Mouse (Mus musculus) hindbrain, embryonic 14.5 days (tissue): ENCODE results near the gene Prkag3. TPM values are rescaled to one million over a fixed set of nuclear protein-coding genes. Genes with fewer than 3 reads are reported as not detected.

Experiments used
- ATAC-seq: fragments of 200-750 bp; cut with Nextera tagmentation; 2 replicates; pipeline ENCODE4 v1.8.0; 2017; ENCODE audit warnings: moderate number of reproducible peaks, mild to moderate bottlenecking, moderate TSS enrichment, moderate library complexity; ENCODE audit not compliant: low FRiP score
- DNase-seq: peaks from one replicate; pipeline ENCODE4 v3.0.0-alpha.2; 2015; ENCODE audit warnings: low spot score
- H3K27ac ChIP-seq: fragments of 300-500 bp; sonication (generic); 2 replicates; pipeline ENCODE4 v1.5.1; 2014; ENCODE audit warnings: mild to moderate bottlenecking, moderate library complexity
- H3K27me3 ChIP-seq: fragments of 300-500 bp; sonication (generic); 2 replicates; pipeline ENCODE4 v1.6.1; 2014; ENCODE audit warnings: mild to moderate bottlenecking, low read length, mixed read lengths; ENCODE audit not compliant: control insufficient read depth, insufficient read depth
- H3K36me3 ChIP-seq: fragments of 300-500 bp; sonication (generic); replicated peaks from 2 replicates; pipeline ENCODE4 v1.6.1; 2014; ENCODE audit not compliant: control insufficient read depth, insufficient read depth
- H3K4me1 ChIP-seq: fragments of 300-500 bp; sonication (generic); replicated peaks from 2 replicates; pipeline ENCODE4 v1.6.1; 2014; ENCODE audit warnings: antibody characterized with exemption, low read length, mixed read lengths; ENCODE audit not compliant: control insufficient read depth, insufficient read depth
- H3K4me2 ChIP-seq: fragments of 300-500 bp; sonication (generic); replicated peaks from 2 replicates; pipeline ENCODE4 v1.6.1; 2014; ENCODE audit warnings: mild to moderate bottlenecking, moderate library complexity
- H3K4me3 ChIP-seq: fragments of 300-500 bp; sonication (generic); replicated peaks from 2 replicates; pipeline ENCODE4 v1.5.1; 2014; ENCODE audit warnings: mild to moderate bottlenecking, low read length
- H3K9ac ChIP-seq: fragments of 300-500 bp; sonication (generic); 2 replicates; pipeline ENCODE4 v1.6.1; 2014
- H3K9me3 ChIP-seq: fragments of 300-500 bp; sonication (generic); 2 replicates; pipeline ENCODE4 v1.6.1; 2016; ENCODE audit warnings: low read length; ENCODE audit not compliant: control insufficient read depth
- WGBS: fragments of 180-500 bp; shearing (Covaris S2); extraction: QIAGEN DNeasy Blood & Tissue Kit; methylation state at CpG from one replicate; pipeline ENCODE4 v1.1.7; 2014; 5-methylcytosine and 5-hydroxymethylcytosine counted together
- polyA plus RNA-seq: library from polyadenylated mRNA; unstranded; fragments of >200 nt; fragmentation: Nextera tagmentation; extraction: Ambion mirVana; gene quantifications from 2 replicates; pipeline ENCODE4 v1.2.1, GENCODE M21; 2014

The Prkag3 gene
- polyA plus RNA-seq, 1 experiment from 2014 or later, result not detected

DNA sequence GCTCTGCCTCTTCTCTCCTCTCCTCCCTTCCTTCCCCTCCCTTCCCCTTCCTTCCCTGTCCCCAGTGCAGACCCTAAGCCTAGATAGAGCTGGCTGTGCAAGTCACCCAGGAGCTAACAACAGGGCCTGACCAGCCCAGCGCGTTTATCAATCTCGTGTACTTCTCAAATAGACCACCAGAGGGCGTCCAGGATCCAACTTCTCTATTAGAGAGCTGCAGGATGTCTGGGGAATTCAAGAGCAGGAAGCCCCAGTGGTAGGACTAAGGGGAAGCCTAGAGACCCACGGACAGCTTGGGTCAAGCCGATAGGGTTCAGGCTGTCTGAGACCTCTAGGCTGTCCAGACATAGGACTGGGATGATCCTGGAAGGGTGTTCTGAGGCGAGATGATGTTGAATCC, 38.8 kb upstream of the Prkag3 start:
- ATAC-seq, result peak; percentile 37
- no peak overlapping the region for H3K4me2 ChIP-seq
- peaks cover 95% of the 10 kb centered on the region for H3K27me3 ChIP-seq
- peaks cover 18% of the 10 kb centered on the region for H3K4me1 ChIP-seq
- DNase-seq, result peak; percentile 89
- no peak overlapping the region for H3K4me3 ChIP-seq
- no peak overlapping the region for H3K9ac ChIP-seq
- no peaks in the 10 kb centered on the region for H3K9me3 ChIP-seq
- no peak overlapping the region for H3K27ac ChIP-seq
- WGBS, result 6% methylated on average over 7 of the region's 7 CpGs
- H3K36me3 ChIP-seq, result no peaks in the 10 kb centered on the region

DNA sequence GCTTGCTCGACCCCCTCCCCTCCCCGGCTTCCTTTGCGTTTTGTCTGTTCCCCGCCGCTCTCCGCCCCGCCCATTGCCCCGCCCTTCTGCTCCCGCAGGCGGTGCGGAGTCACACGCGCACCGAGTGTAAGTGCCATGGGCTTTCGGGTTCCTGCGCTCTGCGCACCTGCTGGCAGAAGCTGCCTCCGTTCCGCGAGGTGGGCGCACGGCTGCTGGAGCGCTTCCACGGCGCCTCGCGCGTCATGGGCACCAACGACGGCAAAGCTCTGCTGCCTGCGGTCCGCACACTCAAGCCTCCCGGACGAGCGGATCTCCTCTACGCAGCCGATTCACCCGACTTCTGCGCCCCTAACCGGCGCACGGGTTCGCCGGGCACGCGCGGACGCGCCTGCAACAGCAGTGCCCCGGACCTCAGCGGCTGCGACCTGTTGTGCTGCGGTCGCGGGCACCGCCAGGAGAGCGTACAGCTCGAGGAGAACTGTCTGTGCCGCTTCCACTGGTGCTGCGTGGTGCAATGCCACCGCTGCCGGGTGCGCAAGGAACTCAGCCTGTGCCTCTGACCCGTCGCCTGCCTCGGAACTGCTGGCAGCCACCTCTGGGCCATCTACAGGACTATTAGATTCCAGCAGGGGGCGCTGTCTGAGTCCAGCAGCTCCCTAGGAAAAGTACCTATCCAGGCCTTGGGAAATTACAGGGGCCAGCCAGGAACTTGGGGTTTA, 35.2 kb upstream of the Prkag3 start:
- peak; percentile 61 for DNase-seq
- H3K9ac ChIP-seq, result no peak overlapping the region

DNA sequence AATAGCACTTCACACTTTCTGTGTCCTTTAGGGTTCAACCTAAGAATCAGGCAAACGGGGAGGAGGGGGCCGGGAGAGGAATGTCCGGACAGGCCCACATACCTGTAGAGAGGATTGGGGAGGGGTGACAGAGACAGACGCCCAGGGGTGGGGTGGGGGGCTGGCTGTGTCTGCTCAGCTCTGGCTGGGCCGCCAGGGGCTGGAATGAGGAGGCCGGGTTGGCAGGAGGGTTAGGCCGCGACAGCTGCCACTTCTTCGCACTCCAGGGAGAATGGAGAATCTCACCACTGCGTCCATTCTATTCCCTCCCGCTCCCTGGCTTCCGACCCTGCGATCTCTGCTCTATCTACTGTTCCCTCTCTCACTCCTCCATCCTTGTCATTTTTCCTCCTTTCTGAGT, 34.5 kb upstream of the Prkag3 start:
- ATAC-seq, result no peak
- 4% methylated on average over 13 of the region's 13 CpGs for WGBS

More for the DNA sequence above, 35.2 kb upstream of the Prkag3 start:
- no peaks in the 10 kb centered on the region for H3K9me3 ChIP-seq
- no peak for ATAC-seq
- H3K36me3 ChIP-seq, result no peaks in the 10 kb centered on the region
- peaks cover 92% of the 10 kb centered on the region for H3K27me3 ChIP-seq
- H3K4me3 ChIP-seq, result peak overlapping the region; percentile 38
- WGBS, result under 1% methylated on average over 66 of the region's 67 CpGs
- H3K4me2 ChIP-seq, result peak overlapping the region; percentile 76
- H3K27ac ChIP-seq, result no peak overlapping the region
- H3K4me1 ChIP-seq, result peaks cover 6% of the 10 kb centered on the region; the same call in 1 of the 2 replicates

DNA sequence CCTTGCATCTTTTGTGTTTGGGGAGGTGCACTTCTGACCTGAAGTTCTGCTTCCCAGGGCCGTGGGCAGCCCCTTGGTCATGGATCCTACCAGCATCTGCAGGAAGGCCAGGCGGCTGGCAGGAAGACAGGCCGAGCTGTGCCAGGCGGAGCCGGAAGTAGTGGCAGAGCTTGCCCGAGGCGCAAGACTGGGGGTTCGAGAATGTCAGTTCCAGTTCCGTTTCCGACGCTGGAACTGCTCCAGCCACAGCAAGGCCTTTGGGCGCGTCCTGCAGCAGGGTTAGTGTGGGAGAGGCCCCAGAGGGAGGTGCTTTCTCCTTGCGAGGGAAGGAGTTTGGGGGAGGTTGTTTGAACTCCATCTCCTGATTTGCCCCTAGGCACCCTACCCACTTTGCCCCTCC, 33.0 kb upstream of the Prkag3 start:
- 15% methylated on average over 14 of the region's 14 CpGs for WGBS
- no peak for DNase-seq
- no peak overlapping the region for H3K4me2 ChIP-seq
- H3K9me3 ChIP-seq, result no peaks in the 10 kb centered on the region
- peaks cover 90% of the 10 kb centered on the region for H3K27me3 ChIP-seq
- no peak for ATAC-seq
- peaks cover 6% of the 10 kb centered on the region; the same call in 1 of the 2 replicates for H3K4me1 ChIP-seq
- H3K27ac ChIP-seq, result no peak overlapping the region
- H3K4me3 ChIP-seq, result no peak overlapping the region
- H3K9ac ChIP-seq, result no peak overlapping the region
- no peaks in the 10 kb centered on the region for H3K36me3 ChIP-seq

More for the DNA sequence above, 34.5 kb upstream of the Prkag3 start:
- Histone ChIP-seq H3K9me3 (no peaks in the 10 kb centered on the region), H3K4me3 (peak overlapping the region; percentile 38), H3K36me3 (no peaks in the 10 kb centered on the region), H3K27ac (no peak overlapping the region), H3K4me2 (peak overlapping the region; percentile 76), H3K9ac (no peak overlapping the region), H3K4me1 (peaks cover 6% of the 10 kb centered on the region; the same call in 1 of the 2 replicates), H3K27me3 (peaks cover 91% of the 10 kb centered on the region)
- DNase-seq, result no peak

DNA sequence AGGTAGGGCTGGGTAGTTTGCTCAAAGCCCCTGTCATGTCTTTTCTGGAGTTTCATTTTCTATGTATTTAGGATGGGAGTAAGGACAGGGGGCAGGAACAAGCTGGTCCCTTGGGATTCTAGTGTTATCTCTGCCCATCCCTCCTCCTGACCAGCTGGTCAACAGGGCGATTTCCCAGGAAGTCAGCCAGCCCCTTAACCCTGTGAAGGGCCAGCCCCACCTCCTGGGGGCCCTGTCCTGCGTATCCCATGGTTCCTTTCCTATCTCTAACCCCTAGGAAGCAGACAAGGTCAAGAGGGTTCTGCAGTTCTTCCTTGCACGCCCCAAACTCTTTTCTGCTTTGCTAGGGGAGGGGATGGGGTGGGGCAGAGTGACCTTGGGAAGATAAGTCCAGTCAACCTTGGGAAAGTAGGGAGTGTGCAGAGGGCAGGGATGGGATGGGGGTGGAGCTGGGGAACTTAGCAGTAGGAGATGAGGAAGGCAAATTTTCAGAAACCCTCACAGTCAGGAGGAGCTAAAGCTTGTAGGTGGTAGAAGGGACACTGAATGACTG, 30.0 kb upstream of the Prkag3 start:
- DNase-seq (no peak), ATAC-seq (no peak)
- H3K4me2 ChIP-seq, result no peak overlapping the region
- H3K4me3 ChIP-seq, result no peak overlapping the region
- H3K36me3 ChIP-seq, result no peaks in the 10 kb centered on the region
- peaks cover 2% of the 10 kb centered on the region; the same call in 1 of the 2 replicates for H3K4me1 ChIP-seq
- 29% methylated on average over 3 of the region's 3 CpGs for WGBS
- H3K9ac ChIP-seq, result no peak overlapping the region
- peaks cover 92% of the 10 kb centered on the region for H3K27me3 ChIP-seq
- no peaks in the 10 kb centered on the region for H3K9me3 ChIP-seq
- H3K27ac ChIP-seq, result no peak overlapping the region

DNA sequence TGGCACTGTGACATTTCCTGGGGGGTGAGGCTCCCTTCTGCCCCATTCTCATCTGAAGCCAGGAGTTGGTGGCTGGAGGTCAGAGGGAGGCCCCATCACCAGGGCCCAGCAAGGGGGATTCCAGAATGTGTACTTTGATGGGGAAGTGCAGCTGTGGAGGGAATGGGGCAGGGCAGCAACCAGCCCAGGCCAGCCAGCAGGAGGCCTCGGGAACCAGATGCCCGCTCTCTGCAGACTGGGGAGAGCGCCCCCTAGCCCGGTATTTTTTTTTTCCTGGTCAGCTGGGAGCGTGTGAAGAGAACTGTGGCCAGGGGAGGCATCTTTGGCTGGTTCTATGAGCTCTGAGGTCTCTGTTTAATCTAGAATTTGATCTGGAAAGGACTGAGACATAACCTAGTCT, 26.8 kb upstream of the Prkag3 start:
- no peak overlapping the region for H3K4me2 ChIP-seq
- H3K36me3 ChIP-seq, result no peaks in the 10 kb centered on the region
- H3K4me1 ChIP-seq, result peaks cover 15% of the 10 kb centered on the region; the same call in 1 of the 2 replicates
- no peak overlapping the region for H3K4me3 ChIP-seq
- H3K27me3 ChIP-seq, result peaks cover 92% of the 10 kb centered on the region
- H3K27ac ChIP-seq, result no peak overlapping the region
- ATAC-seq (no peak), DNase-seq (no peak)
- no peaks in the 10 kb centered on the region for H3K9me3 ChIP-seq
- no peak overlapping the region for H3K9ac ChIP-seq
- 8% methylated on average over 5 of the region's 5 CpGs for WGBS

DNA sequence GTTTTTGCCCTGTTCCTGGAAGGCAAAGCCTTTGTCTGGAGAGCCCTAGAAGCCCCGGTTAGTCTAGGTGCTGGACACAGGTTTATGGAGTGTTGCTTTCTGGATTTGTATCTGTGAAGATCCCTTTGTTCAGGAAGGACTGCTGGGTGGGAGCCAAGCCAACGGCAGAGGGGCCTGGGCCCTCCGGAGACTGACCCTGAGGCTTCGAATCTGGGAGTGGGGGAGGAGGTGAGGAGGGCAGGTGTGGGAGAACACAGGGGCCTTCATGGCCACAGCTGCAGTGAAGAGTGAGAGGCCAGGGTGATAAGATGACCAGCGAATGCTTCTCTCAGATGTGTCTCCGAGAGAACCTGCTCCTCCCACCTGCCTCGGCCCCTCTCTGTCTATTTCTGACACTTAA, 25.0 kb upstream of the Prkag3 start:
- H3K36me3 ChIP-seq, result no peaks in the 10 kb centered on the region
- H3K9me3 ChIP-seq, result no peaks in the 10 kb centered on the region
- ATAC-seq (no peak), DNase-seq (no peak)
- no peak overlapping the region for H3K27ac ChIP-seq
- no peak overlapping the region for H3K9ac ChIP-seq
- H3K27me3 ChIP-seq, result peaks cover 96% of the 10 kb centered on the region
- WGBS, result 13% methylated on average over 7 of the region's 7 CpGs
- H3K4me3 ChIP-seq, result no peak overlapping the region
- H3K4me1 ChIP-seq, result peaks cover 15% of the 10 kb centered on the region; the same call in 1 of the 2 replicates
- H3K4me2 ChIP-seq, result no peak overlapping the region

DNA sequence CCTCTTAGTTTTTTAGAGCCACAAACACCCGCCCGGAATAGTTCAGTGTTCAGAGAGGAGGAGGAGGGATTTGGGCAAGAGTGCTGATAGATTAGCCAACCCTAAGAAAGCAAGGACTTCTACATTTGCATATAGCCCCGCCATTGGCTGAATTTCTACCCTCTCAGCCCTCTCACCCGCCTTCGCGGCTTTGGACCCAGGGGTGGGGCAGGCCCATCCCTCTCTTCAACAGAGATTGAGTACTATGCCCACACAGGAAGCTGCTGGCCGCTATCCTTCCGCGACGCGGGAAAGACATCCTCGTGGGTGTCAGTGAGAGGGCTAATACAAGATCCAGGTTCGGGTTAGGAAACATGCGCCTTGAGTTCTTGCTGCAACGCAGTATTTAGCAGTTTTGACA, 24.1 kb upstream of the Prkag3 start:
- Histone ChIP-seq H3K27me3 (peaks cover 96% of the 10 kb centered on the region), H3K9ac (no peak overlapping the region), H3K9me3 (no peaks in the 10 kb centered on the region), H3K36me3 (no peaks in the 10 kb centered on the region), H3K4me2 (peak overlapping the region; percentile 75), H3K4me3 (peak overlapping the region; percentile 42; the same call in 1 of the 2 replicates), H3K27ac (no peak overlapping the region), H3K4me1 (peaks cover 15% of the 10 kb centered on the region; the same call in 1 of the 2 replicates)
- peak; percentile 67 for DNase-seq
- WGBS, result under 1% methylated on average over 15 of the region's 15 CpGs
- ATAC-seq, result peak; percentile 80

DNA sequence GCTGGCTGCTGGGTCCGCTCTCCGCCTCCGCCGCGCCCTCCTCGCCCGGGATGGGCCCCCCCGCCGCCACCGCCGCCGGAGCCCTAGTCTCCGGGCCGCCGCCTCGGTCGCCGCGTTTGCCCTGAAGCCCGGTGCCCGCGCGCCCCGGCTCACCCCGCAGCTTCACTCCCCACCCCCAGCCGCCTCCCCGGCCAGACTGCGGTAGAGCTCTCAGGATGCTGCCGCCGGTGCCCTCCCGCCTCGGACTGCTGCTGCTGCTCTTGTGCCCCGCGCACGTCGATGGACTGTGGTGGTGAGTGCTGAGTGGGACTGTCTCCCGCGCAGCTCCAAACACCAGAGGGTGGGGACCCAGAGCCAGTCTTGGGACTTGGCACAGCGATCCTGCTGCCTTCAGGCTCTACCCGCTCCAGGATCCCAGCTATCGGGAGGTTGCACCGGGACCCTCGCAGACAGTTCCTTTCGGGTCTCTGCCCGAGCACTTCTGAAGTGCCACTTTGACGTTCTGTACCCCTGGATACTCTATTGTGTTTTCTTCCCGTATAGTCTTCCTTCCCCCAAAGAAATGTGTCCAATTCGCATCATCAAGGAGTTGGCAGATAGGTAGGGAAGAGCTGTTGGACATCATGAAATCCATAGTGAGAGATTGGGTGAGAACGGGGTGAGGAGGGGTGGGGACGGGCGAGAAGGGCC, 23.1 kb upstream of the Prkag3 start:
- under 1% methylated on average over 51 of the region's 51 CpGs for WGBS
- Histone ChIP-seq H3K4me3 (peak overlapping the region; percentile 42), H3K27ac (no peak overlapping the region), H3K27me3 (peaks cover 97% of the 10 kb centered on the region), H3K9me3 (no peaks in the 10 kb centered on the region), H3K9ac (peak overlapping the region; percentile 44), H3K4me2 (peak overlapping the region; percentile 75), H3K36me3 (no peaks in the 10 kb centered on the region), H3K4me1 (peaks cover 15% of the 10 kb centered on the region; the same call in 1 of the 2 replicates)
- ATAC-seq (0 out of 2 replicates have a peak, but pooled peaks have one; percentile 34), DNase-seq (no peak)
